Mouse (Mus musculus) regulatory T cell (primary cell): Measurements from ENCODE around the gene Nipsnap1.

Experiments
- in situ Hi-C: fragments of 300-600 bp; cut with MboI, MseI; formaldehyde crosslinking; loops from one replicate; pipeline ENCODE4 v1.15.1; 2025; ENCODE audit warnings: high pct_unique_total_duplicates

The Nipsnap1 gene

GRCm38 (mm10) chr11:4873755-4874475 lies at the start of gene Nipsnap1:
Gene Nipsnap1, plus strand, starts transcription at chr11:4873951.
- in situ Hi-C loops, result no loop called here

- in situ Hi-C loops, result no loop called here
Measured at GRCm38 (mm10) chr11:4826152-4826778, 47.5 kb upstream of the Nipsnap1 start.

GRCm38 (mm10) chr11:4827340-4827739 lies 46.4 kb upstream of the Nipsnap1 start:
- in situ Hi-C loops, result no loop called here

GRCm38 (mm10) chr11:4827916-4828315 lies 45.8 kb upstream of the Nipsnap1 start:
- in situ Hi-C loops, result no loop called here

GRCm38 (mm10) chr11:4831066-4831465 lies 42.7 kb upstream of the Nipsnap1 start:
- in situ Hi-C loops, result no loop called here

GRCm38 (mm10) chr11:4833295-4833939 lies 40.3 kb upstream of the Nipsnap1 start:
- in situ Hi-C loops, result no loop called here

GRCm38 (mm10) chr11:4835436-4835835 lies 38.3 kb upstream of the Nipsnap1 start:
- in situ Hi-C loops, result no loop called here

- in situ Hi-C loops, result no loop called here
Measured at GRCm38 (mm10) chr11:4836755-4837154, 37.0 kb upstream of the Nipsnap1 start.

DNA sequence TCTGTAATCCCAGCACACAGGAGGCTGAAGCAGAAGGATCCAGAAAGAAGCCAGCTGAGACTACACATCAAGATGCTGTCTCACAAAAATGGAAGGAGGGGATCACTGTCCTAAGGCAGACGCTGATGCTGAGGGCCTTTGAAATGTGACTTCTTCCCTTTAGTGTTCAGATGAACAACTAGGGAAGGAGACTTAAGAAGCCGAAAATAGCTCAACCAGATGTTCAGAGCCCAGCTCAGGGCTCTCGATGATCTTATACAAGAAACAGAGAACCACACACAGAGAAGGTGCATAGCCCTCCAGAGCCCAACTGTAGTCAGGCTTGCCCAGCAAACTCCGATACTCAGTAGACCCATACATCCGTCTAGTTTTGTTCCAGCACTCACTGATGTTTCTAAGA lies 36.4 kb upstream of the Nipsnap1 start:
- in situ Hi-C loops, result no loop called here

- in situ Hi-C loops, result no loop called here
Measured at GRCm38 (mm10) chr11:4838235-4838634, 35.5 kb upstream of the Nipsnap1 start.

- in situ Hi-C loops, result loop anchor here (5.0 kb wide), 1 partner anchor 36 kb away; no protein-coding TSS in a partner anchor
Measured at GRCm38 (mm10) chr11:4840942-4841526, 32.7 kb upstream of the Nipsnap1 start.

GRCm38 (mm10) chr11:4848483-4849248 lies 25.1 kb upstream of the Nipsnap1 start:
- in situ Hi-C loops, result no loop called here

DNA sequence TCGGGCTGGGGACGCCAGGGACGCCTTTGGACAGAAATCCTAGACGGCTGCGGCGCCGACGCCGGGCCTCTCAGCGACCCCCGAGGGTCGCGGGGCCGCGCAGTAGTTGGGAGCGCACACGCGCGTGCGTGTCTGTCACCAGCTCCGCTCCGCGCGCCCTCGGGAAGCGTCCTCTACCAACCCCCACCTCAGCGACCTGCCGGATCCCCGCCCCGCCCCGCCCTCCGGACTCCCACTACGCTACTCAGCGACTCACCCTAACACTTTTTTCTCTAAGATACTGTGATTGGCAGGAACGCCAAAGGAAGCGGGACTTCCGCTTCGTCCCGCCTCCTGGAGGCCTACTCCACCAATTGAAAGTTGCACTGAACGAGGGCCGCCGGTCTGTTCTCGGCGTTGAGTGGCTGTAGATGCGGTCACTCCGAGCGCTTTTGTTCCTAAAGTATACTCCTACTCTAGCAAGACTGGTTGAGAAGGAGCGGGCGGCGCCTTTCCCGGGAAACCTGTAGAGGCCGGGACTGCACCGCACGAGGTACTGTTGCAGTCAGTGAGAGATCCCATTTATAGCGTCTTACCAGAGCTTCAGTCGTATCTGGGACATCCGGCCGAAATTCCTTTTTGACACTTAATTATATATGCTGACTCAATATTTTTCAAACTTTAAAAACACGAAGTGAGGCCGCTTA lies 24.4 kb upstream of the Nipsnap1 start, which contains the start of gene Nf2:
TSS of gene Nf2 (minus strand) at position 279 of the 686 bp plus-strand sequence.
- in situ Hi-C loops, result no loop called here

GRCm38 (mm10) chr11:4850404-4850803 lies 23.3 kb upstream of the Nipsnap1 start:
- in situ Hi-C loops, result no loop called here

- in situ Hi-C loops, result no loop called here
Measured at GRCm38 (mm10) chr11:4853021-4853420, 20.7 kb upstream of the Nipsnap1 start.

DNA sequence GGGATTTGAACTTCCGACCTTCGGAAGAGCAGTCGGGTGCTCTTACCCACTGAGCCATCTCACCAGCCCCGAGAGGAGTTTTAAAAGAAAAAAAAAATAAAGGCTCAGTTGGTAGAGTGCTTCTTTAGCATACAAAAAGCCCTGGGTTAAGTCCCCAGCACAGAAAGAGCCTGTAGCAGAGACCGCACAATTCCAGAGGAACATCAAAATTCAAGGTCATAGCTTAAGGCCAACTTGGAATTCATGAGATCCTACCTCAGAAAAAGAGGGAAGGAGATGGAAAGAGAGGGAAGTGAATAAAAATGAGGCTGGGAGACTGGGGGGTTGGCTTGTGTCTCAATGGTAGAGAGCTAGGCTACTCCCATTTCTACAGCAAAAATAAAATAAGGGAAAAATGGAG lies 19.6 kb upstream of the Nipsnap1 start:
- in situ Hi-C loops, result no loop called here

DNA sequence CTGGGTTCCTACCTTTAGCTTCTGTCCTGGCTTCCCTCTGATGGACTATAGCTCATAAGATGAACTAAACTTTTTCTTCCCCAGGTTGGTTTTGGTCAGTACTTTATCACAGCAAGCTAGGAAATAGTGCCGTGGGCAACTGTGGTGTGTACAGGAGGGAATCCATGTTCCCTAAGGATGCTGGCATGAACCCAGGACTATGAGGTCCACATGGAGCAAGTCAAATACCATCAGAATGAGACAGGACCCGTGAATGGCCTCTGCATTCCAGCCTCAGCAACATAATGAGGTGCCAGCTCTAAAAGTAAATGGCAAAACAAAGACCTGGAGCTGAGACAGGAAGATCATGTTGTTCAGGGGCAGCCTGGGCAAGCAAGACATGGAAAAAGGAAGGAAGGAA lies 15.3 kb upstream of the Nipsnap1 start:
- in situ Hi-C loops, result no loop called here

DNA sequence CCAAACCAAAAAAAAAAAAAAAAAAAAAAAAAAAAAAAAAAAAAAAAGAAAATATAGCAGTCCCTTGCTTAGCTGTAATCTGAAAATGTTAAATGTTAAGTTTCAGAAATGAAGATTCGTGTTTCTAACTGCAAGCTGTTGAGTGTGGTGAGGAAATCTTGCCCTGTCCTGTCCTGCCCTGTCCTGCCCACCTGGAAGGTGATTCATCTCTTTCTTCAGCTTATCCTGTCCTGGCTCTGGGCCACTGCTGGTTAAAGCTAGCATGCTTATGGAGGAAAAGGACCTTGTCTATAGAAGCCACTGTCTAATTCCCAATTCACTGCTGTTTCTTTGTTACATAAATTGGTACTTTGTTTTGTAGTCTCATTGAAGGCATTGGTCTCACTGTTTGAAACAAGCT lies 12.8 kb upstream of the Nipsnap1 start:
- in situ Hi-C loops, result no loop called here

DNA sequence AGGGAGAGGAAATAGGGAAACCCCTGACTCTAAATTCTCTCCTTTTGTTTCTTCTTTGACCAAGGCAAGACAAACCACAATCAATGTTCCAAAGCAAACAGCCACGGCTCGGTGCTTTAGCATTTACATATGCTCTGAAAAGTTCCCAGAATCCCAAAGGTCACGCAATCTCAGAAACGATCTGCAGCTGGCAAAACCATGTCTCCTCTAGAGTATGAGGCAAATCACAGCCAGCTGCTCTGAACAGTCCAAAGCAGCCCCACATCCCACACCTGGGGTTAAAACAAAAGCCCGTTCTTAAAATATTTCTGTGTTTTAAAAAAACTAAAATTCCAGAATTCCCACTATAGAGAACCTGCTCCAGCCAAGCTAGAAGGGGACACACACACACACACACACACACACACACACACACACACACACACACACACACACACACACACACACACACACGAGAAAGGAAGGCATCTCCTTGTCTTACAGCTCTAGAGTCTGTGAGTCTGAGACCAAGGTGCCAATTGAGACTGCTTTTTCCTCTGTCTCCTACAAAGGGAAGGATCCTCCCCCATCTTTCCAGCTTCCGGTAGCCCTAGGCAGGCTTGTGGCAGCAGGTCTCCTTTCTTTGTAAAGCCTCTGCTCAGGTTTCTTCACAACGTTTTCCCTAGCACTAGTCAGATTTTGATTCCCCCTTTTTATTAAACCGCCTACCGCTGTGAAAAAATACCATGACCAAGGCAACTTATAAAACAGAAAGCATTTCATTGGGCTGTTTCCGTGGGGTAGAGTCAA lies 11.7 kb upstream of the Nipsnap1 start:
- in situ Hi-C loops, result no loop called here

DNA sequence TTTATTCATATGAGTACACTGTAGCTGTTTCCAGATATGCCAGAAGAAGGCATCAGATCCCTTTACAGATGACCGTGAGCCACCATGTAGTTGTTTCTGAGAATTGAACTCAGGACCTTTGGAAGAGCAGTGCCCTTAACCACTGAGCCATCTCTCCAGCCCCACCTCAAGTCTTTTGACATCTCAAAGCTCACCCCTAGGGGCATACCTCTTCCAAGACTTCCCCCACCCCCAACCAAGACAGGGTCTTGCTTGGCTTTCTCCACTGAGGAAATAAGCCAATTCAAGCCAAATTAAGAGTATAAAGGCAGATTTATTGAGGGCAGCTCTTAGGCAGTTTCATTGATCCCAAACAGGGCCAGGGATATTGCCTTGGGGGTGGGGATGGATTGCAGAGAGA lies 11.0 kb upstream of the Nipsnap1 start:
- in situ Hi-C loops, result no loop called here
